Mouse (Mus musculus) lung, postnatal 10 days (tissue): ENCODE measurements around the gene Slc39a3.
"Not testable (repeated sequence)": the region's sequence is repeated elsewhere in the genome, so short reads cannot be mapped to it uniquely, and the experiment has no call there.

Source experiments
- DNase-seq: peaks from one replicate; pipeline ENCODE4 v3.0.0; 2021

Slc39a3 gene

GRCm38 (mm10) chr10:81036988-81037580 is at the start of gene Slc39a3:
Slc39a3 (minus strand) TSS chr10:81037426.
- peak; percentile 99 for DNase-seq

DNA sequence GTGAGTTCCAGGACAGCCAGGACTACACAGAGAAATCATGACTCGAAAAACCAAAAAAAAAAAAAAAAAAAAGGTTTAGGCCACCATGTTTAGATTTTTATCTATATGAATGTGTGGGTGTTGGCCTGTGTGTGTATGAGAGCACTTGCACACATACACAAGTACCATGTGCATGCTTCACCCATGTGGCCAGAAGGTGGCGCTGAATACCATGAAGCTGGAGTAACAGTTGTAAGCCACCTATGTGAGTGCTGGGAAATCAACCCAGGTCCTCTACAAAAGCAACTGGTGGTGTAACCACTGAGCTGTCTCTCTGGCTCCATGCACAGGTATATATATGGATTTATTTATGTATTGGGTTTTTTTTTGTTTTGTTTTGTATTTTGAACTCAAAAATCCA is 49.8 kb upstream of the Slc39a3 start:
- DNase-seq: peak; percentile 41

GRCm38 (mm10) chr10:81082168-81082960 is 45.1 kb upstream of the Slc39a3 start:
- peak; percentile 82 for DNase-seq

- no peak for DNase-seq
These were observed 42.9 kb upstream of the Slc39a3 start for GRCm38 (mm10) chr10:81080008-81080655.

DNA sequence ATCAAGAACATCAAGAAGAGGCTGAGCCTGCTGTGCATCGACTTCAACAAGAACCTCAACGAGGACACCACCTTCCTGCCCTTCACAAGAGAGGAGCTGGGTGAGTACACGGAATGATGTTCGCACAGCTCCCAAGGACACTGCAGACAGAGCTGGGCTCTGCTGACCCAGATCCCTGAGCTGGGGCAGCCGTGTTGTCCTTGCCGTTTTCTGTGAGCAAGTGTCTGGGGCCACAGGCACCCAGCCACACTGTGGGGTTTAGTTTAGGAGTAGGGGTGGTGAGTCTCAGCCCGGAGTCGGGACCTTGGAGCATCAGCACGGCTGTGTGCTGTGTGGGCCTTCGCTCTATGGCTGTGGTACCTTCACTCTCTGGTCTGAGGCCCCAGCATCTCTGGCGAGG is 40.7 kb upstream of the Slc39a3 start:
- no peak for DNase-seq

- DNase-seq: no peak
These were observed 39.1 kb upstream of the Slc39a3 start for GRCm38 (mm10) chr10:81076356-81076755.

DNA sequence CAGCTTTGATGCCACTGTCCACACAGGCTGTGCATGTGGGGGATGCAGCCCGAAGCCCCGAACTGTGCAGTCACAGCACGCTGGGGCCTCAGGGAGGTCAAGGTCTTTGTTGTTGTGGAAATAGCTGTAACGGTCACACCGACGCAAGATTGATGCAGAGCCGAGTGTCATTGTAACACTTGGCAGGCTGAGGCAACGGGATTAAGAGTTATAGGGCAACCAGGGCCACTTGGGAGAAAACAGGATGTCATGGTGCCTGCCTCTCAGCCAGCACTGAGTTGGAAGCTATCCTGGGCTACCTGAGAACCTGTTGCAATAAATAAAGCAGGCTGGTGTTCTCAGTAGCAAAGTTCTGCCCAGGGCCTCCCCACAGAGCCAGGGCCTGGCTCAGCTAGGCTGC is 38.5 kb upstream of the Slc39a3 start:
- no peak for DNase-seq

DNA sequence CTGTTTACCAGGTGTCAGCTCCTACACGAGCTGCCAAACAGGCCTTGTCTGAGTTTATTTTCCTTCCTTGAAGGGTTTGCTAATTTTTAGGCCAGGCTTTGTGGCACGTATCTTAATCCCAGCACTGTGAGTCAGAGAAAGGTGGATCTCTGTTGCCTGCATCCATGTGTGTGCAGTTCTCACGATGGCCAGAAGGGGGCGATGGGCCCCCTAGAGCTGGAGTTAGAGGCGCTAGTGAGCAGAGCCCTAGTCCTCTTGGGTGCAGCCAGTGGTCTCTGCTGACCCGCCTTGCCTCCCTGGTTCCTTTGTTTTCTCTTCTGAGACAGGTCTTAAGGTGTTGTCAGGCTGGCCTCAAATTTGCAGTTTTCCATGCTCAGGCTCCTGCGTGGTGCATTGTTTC is 36.2 kb upstream of the Slc39a3 start:
- no peak for DNase-seq

GRCm38 (mm10) chr10:81072290-81072689 is 35.1 kb upstream of the Slc39a3 start:
- DNase-seq: no peak

GRCm38 (mm10) chr10:81069836-81070235 is 32.6 kb upstream of the Slc39a3 start, which contains the start of gene Thop1:
Thop1 (plus strand) TSS chr10:81070035.
- DNase-seq: peak; percentile 99

DNA sequence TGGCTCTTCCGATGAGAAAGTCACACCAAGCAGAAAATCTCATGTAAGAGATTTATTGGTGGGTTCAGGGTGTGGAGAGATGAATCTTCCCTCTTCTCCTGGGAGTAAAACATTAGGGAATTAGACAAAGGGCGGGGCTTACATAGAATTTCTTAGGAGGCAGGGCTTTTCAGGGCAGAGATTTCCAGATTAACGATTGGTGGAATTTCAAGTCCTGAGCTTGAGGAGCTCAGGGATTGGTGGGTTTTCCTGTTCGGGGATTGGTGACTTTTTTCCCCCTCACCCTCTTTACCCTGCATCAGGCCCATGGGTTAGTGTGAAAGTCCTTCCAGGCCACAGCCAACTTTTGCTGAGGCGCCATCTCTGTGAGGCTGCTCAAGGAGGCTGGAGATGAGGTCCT is 31.5 kb upstream of the Slc39a3 start:
- no peak for DNase-seq

DNA sequence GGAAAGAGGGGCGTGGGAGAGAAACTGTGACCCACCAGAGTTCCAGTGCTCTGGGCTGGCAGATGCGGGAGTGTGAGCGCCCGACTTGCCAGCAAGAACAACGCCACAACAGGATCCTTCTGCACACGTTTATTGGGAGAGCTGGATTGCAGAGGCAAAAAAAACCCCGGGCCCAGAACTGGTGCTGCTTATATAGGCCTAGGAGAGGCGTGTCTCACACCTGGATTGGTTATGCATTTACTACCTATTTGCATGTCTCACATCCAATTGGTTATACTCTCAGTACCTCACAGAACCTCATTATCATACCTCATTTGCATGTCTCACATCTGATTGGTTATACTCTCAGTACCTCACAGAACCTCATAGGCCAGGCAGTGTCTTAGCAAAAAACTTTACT is 27.3 kb upstream of the Slc39a3 start:
- DNase-seq: not testable (repeated sequence)

DNA sequence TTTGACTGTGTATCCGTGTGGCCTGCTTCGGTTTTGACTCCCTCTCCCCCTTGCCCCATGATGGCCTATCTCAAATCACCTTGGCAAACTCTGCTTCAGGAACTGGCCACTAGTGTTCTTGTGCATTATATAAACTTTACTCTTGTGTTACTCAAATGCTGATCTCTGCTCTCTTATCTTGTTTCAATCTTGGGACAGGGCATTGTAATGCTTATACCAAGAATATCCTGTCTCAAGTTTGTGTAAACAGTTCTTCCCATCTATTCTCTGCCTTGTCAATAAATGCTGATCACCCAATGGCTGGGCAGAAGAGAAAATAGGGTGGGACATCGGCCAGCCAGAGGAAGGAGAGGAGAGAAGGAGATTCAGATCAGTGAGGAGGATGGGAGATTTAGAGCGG is 25.5 kb upstream of the Slc39a3 start:
- DNase-seq: peak; percentile 42

- DNase-seq: peak; percentile 100
These were observed 22.6 kb upstream of the Slc39a3 start, which contains the start of gene Sgta for GRCm38 (mm10) chr10:81059603-81060543. Sgta (minus strand) TSS chr10:81060181.

- DNase-seq: no peak
These were observed 21.7 kb upstream of the Slc39a3 start for GRCm38 (mm10) chr10:81058896-81059295.

DNA sequence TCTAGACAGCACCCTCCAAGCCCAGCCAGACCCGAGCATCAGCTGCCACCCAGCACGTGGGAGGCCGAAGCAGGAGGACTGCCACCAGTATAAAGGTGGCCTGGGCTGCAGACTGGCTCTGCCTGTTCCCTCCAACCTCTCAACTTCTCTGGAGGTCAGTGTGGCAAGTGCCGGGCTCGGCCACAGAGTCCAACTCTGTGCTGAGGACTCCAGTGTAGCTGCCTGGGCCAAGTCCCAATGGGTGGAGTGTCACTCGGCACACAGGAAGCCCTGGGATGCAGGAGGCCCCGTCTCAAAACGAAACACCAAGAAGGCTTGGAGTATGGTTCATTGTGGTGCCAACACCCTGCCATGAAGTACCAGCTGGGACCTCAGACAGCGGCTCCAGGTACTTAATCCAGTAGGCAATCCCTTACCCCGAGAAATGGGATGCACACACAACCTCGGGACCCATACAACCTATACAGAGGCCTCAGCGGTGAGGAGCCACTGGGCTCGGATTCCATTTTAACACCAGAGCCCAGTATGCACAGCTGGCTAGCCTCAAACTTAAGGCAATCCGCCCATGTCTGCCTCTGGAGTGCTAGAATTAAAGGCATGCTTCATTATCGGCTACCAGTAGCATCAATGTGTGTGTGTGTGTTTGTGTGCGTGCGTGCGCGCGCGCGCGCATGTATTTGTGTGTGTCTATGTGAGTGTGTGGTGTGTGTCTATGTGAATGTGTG is 20.3 kb upstream of the Slc39a3 start:
- no peak for DNase-seq

DNA sequence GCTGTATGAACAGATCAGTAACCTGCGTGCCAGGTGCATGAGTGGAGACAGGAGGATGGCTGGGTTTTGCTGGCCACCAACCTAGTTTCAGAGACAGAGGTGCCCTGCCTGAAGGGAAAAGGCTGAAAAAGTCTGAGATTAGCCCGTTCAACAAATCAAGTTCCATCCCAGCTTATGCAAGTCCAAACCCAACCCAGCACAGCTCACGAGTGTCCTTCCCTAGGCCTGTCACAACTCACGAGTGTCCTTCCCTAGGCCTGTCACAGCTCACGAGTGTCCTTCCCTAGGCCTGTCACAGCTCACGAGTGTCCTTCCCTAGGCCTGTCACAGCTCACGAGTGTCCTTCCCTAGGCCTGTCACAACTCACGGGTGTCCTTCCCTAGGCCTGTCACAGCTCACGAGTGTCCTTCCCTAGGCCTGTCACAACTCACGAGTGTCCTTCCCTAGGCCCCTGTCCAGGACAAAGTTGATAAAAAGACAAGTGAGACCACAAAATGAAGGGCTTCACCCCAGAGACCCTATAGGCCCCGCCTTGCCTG is 18.6 kb upstream of the Slc39a3 start:
- not testable (repeated sequence) for DNase-seq

DNA sequence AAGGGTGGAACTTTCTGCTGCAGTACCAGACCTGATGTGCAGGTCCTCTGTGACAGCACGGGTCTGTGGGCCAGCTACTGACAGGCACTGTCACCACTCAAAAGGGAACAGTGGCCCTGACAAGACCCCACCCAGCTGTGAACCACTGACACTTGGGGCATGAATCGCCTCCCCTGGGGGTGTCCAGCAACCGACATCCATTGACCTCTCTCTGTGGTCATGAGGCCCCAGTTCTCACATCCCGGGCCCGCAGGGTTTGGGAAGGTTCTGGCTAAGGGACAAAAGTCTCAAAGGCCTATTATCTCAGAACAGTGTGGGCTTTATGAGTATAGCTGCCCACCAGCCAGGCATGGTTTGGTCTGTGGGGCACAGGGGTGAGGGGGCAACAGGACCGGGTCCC is 17.9 kb upstream of the Slc39a3 start:
- no peak for DNase-seq

DNA sequence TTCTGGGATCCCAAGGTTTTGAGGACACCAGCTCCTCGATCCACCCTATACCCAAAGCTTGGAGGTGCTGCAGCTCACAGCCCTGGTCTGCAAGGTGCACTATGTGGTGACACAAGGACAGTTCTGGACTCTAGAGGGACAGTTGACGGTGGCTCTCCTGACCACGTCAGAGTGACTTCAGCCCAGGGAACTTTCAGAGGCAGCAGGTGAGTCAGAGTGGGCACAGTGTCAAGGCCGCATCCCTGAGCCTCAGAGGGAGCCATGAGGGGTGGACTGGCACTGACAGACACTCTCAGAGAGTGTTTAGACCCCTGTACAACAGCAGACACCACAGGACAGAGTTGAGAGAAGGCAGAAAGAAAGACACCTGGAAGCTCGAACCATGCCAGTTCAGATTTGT is 15.4 kb upstream of the Slc39a3 start:
- no peak for DNase-seq

GRCm38 (mm10) chr10:81051133-81051532 is 13.9 kb upstream of the Slc39a3 start:
- no peak for DNase-seq

DNA sequence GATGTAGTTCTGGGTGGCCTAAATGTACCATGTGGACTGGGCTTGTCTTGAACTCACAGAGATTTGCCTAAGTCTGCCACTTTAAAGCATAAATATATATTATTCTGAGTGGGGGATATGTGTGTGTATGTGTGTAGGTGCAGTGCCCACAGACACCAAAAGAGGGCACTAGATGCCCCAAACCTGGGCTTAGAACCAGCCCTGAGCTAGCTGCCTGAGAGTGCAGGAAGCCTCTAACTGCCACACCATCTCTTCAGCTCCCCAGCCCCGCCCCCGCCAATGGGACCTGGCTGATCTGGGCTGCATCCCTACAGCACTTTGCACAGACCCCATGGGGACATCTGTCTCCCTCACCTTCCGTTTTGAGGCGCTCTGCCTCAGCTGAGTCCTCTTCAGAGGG is 13.4 kb upstream of the Slc39a3 start:
- peak; percentile 26 for DNase-seq

GRCm38 (mm10) chr10:81045246-81045645 is 8.0 kb upstream of the Slc39a3 start:
- not testable (repeated sequence) for DNase-seq
